Mouse (Mus musculus) adrenal gland, adult 8-10 months (tissue): ENCODE data around the gene Hist1h2bb. TPM values are rescaled to one million over a fixed set of nuclear protein-coding genes. Genes with fewer than 3 reads are reported as not detected.

Experiments
- DNase-seq: peaks from one replicate; pipeline ENCODE4 v3.0.0; 2022
- total RNA-seq, 4 experiments: library from RNA; stranded (reverse); gene quantifications; 2 replicates each; pipeline ENCODE4 v1.2.4; 2022

Gene Hist1h2bb
- total RNA-seq, 4 experiments from 2014 or later: 14.8 to 24.3 (median 20.0) TPM

DNA sequence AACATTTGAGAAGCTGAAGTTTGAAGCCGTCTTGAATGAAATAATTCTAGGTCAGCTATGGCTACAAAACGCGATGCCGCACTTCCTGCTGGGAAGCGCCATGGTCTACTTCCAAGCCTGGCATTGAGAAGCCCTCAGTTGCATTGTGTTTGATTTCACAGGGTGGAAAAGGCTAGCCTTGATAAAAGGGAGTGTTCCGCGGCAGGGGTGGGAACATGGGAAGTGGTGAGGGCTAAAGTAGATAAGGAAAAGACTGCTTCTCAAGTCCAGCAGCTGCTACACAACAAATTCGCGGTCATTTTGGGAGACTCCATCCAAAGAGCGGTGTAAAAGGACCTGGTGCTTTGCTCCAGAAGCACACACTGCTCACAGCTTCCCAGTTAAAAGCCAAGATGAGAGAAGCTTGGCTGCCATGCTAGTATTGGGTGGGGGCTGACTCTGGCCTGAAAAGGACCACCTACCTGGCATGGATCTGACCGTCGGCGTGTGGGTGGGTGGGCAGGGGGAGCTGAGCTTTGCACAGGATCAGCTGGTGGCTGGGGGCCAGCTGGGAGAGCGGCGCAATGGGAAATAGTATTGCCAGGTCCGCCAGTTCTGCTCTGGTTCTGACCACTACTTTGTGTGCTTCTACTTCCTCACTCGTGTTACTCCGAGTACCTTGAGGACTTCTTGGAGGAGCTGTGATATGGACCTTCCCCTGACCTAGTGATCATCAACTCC lies 17.9 kb upstream of the Hist1h2bb start:
- DNase-seq: no peak

DNA sequence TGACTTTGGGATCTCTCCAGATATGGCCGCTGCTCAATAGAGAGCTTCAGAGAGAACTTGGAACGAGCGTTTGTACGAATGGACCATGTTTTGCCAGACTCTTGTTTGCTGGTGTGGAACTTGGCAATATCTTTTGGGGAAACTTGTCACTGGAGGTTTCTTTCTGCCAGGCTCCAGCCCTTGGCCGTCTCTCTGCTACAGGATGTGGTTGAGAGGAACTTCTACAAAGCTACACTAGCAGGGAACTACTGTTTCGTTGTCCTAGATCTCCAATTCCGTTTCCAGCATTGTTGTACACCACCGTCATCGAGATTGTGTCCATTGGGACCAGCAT lies 17.4 kb upstream of the Hist1h2bb start:
- DNase-seq: no peak

DNA sequence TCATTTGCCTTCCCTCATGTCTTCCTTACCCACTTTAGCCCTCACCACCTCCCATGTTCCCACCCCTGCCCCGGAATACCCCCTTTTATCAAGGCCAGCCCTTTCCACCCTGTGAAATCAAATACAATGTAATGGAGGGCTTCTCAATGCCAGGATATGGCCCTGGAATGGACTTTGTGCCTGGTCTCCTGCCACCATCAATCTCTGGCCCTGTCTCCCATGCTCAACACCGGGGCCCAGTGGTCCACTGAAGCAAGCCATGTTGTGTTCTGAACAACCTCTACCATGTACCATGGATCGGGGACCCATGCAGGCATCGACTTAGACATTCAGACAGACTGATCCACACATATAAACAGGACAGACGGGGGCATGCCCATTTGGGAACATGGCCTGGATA lies 16.8 kb upstream of the Hist1h2bb start:
- no peak for DNase-seq

DNA sequence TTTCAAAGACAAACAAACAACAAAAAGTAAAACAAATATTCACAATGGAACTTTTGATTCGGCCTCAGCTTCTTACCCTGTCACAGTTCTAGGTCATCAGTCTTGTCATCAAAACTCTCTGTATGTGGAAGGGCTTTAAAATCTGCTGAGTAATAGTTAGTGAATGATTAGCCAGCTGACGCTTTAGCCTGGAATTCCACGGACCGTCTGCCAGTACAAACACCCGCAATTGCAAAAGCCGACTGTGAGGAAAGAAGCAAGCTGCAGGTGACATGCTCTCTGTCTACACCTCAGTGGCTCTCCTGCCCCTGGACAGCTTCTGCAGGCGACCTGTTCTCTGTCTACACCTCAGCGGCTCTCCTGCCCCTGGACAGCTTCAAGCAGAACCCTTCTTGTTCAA lies 16.1 kb upstream of the Hist1h2bb start:
- no peak for DNase-seq

DNA sequence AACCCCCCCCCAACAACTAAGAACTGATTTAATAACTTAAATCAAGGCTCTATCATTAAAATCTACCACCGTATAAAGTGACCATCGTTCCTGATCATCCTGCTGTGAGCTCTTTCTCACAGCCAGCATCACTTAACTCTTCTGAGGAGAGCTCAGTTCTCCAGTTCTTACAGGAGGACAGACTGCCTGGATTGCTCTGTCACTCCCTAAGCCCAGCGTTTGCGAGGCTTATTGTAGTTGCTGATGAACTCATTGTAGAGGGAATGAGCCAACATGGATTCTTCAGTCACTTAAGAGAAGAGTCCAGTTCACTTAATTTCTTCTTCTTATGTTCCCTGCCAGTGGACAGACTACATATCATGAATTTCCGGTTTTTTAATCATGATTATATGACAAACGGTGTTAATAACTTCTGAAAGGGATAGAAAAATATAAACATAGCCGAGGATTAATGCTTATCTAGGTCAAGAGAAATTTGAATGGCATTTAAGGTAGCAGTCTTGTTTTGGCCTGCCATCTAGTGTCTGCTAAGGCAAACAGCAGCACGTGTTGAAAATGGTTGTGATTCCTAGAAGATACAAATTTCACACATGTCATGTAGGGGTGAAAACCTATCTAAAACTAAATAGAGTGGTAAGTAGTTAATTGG lies 14.3 kb upstream of the Hist1h2bb start:
- DNase-seq: no peak

DNA sequence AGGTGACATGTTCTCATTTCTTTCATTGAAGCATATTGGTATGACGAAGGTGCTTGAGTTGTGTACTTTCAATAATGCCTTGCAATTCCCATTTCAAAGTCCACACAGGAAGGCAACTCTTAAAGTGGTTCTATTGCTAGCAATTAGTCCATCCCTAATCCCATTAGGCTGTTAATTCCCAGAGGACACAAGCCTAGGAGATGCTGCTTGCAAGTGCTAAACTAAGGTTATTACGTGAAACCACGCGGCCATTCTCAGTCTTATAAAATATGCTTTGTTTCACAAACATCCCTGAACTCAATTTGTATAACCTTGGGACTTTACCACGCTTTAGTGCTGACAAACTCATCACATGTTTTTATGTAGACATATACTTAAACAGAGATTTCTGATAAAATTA lies 9.4 kb upstream of the Hist1h2bb start:
- no peak for DNase-seq

DNA sequence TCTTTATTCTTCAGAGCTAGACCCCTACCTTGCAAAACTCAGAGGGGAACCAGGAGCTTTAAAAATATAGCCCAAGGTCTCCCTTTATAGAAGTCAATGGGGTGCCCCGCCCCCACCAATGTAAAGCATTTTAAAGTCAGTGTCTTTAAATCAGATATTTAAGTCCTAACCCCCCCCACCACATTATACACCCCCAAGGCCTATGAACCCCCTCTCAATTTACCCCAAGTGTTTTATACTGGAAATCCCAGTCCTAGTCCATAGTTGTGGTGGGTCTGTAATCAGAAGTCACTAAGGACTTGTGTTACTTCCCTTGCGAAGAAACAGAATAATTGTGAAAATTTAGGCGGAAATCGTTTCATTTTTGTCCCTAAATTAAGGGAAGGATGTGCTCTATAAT lies 8.5 kb upstream of the Hist1h2bb start:
- no peak for DNase-seq

DNA sequence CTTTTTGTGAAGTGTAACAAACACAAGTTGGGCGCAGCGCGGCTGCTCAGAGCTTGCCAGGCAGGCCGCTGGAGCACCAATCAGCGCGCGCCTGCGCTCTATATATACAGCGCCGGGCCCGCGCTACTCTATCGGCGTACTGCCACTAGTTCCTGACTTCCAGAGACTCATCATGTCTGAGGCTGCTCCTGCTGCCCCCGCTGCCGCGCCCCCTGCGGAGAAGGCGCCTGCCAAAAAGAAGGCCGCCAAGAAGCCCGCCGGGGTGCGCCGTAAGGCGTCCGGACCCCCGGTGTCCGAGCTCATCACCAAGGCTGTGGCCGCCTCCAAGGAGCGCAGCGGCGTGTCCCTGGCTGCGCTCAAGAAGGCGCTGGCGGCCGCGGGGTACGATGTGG lies 7.9 kb upstream of the Hist1h2bb start, which contains the start of gene Hist1h1c:
Hist1h1c (plus strand) TSS at position 132 of the 392 bp plus-strand sequence.
- DNase-seq: peak; percentile 89

DNA sequence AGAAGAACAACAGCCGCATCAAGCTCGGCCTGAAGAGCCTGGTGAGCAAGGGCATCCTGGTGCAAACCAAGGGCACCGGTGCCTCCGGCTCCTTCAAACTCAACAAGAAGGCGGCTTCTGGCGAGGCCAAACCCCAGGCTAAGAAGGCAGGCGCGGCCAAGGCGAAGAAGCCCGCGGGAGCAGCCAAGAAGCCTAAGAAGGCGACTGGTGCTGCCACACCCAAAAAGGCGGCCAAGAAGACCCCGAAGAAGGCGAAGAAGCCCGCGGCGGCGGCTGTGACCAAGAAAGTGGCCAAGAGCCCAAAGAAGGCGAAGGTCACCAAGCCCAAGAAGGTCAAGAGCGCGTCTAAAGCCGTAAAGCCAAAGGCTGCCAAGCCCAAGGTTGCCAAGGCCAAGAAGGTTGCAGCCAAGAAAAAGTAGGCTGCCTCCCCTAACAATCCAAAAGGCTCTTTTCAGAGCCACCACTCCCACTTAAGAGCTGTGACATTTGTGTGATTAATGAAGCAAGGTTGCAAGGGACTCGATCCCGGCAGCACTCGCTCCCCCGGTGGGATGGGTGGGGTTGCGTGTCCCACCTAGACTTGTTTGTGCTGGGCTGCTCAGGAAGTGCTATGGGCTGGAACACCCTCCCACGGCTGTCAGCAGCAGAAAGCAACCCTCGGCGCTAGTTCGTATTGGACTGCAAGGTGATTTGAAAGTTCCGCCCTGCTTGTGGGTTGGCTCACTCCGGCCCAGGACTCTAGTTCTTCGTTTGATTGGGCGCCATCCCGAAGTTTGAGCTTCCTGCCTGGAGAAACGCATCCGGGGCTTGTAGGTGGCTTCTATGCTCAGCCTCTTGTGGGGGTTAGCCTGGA lies 7.2 kb upstream of the Hist1h2bb start:
- DNase-seq: peak; percentile 96

DNA sequence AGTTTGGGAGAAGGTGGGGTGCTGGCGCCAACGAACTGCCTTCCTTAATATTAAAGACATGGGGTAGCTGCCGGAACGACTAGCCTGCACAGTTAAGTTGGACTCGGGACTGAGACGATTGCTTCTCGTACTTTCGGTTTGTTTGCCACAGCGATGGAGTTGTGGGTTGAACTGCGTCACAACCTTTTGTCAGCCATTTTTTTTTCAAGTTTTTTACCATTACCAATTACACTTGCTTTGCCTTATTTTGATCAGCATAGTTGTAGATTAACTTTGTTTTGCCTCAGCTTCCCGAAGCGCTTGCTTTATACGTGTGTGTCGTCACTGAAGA lies 6.6 kb upstream of the Hist1h2bb start:
- no peak for DNase-seq

DNA sequence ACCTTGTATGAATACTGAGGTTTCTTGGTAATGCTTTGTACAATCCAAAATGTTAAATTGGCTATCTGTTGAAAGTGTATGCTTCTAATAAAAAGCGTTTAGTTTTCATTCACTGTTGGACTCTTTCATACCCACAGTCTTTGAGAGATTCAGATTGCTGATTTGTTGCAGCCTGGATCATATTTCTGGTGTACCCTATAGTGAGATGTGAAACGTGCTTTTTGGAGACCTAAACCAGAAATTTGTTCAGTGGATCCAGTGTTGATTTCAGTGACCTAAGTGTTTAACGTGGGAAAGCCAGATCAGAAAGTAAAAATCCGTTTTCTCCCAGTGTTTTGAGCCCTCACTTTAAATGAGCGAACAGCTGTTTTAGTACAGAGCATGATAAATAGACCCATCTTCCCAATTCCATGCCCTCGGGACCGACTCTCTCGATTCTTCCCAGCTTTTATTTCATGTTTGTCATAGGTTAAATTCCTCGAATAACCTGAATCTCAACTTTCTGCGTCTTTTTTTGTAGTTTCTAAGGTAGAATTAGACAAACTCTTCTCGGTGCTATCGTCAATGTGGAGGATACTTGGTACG lies 6.2 kb upstream of the Hist1h2bb start:
- no peak for DNase-seq

DNA sequence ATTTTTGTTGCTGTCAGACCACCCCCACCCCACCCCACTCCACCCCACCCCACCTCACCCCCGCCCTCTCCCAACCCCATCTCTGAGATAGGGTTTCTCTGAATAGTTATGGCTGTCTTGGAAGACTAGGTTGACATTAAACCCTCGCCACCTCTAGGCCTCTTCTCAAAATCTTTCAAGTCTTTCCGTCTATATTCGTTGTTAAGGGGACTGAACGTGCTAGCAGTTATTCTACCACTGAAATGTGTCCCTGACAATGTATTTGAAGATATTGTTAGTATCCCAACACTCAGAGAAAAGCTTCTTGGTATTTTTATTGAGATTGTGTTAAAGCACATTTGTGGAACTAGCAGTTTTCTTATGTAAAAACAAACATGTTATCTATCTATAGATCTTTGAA lies 5.6 kb upstream of the Hist1h2bb start:
- no peak for DNase-seq

DNA sequence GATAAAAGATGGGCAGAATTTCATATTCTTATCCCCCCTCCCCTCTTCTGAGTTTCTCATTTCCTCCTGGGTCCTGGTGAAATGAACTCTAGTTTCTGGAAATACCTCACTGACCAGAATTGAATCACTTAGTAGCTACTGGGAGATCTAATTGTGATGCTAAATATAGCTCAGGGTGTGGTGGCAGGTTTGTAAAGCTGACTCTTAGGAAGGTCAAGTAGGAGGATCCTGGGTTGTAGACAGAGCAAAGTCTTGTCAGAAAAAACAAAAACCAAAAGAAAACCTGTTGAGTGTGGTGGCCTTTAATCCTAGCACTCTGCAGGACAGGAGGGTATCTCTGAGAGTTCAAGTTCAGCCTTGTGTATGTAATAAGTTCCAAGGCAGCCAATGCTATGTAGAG lies 4.5 kb upstream of the Hist1h2bb start:
- no peak for DNase-seq

DNA sequence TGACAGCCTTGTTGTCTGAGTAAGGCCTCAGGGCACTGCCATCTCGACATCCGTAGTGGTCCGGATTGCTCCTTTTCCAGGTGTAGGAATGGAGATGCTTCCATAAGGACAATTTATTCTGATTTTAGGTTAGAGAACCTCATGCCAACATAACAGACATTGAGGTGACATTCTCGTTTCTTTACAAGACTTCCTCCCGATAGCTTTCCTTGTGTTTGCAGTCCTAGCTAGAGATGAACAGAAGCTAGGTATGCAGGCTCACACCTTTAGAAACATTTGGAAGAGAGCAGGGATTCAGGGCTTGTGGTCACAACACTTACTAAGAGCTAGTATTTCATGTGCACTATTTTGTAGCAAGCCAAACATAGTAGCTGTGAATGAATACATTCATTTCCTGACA lies 3.3 kb upstream of the Hist1h2bb start:
- no peak for DNase-seq

DNA sequence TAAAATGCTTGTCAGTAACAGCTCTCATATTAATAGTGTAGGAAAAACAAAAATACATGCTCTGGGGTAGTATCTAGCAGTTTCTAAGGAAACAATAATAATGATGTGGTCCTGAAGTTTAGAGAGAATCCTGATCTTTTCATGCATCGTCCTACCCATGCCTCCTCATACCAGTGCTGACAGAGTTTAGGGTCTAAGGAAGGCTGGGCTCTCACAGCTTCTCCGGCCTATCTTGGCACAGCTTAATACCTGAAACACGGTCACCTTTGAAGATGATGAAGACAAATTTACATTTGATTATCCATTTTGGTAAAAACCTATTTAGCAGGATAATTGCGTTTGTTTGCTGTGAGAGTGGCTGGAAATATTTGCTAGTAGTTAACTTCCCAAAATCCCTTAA lies 2.6 kb upstream of the Hist1h2bb start:
- no peak for DNase-seq

DNA sequence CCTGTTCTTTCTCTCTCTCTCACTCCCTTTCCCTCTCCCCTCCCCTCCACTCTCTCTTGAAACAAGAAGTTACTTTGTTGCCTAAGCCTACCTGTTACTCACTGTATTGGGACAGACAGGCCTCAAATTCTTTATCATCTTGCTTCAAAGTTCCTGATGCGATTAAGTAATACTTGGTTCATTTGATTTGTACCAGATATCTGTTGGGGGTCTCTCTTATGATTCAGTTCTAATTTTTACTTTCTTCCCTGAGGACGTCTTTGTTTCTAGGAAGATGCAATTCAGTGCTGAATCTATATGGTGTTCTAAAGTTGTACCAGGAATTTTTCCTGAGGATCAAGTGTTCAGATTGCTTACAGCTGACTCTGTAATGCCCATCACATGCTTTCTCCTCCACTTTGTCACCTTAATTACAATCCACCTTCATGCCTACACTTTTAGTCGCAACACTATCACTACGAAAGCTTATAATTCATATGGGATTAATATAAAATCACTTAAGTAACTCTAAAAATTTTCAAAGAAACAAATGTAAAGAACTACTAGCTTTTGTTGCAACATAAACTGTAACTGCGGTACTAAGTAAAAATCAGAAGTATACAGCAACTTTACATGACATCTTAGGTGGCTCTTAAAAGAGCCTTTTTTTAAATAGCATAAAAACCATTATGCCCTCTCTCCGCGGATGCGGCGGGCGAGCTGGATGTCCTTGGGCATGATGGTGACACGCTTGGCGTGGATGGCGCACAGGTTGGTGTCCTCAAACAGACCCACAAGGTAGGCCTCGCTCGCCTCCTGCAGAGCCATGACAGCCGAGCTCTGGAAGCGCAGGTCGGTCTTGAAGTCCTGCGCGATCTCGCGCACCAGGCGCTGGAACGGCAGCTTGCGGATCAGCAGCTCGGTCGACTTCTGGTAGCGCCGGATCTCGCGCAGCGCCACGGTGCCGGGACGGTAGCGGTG lies 1.8 kb upstream of the Hist1h2bb start:
- DNase-seq: no peak

DNA sequence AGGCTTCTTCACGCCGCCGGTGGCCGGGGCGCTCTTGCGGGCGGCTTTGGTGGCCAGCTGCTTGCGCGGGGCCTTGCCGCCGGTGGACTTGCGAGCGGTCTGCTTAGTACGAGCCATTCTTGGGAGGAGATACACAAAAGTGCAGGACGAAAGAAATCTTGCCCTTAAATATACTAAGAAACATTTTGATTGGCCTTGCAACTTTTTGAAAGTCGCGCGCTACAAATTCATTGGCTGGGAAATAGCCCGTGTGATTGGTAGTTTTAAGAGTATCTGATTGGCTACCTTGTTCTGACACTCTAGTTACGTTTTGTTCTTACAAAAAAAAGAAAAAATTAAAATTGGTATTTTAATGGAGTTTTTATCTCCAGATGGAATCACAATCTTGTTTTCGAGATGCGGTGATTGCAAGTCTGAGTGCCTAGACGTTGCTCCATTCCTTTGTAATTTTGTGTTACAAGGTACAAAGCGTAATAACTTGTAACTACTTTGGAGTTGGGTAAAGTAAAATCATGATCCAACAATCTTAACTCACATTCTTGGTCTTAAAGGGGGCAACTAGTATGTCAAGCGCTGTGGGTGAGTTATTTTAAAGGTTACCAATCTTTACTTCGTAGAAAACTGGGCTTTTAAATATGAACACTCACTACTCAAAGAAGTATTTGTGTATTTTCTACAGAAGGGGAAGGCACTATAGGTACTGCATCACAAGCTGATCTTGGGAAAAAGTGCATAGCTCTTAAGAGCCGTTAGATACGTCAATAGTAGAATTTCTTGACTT lies 963 bp upstream of the Hist1h2bb start, which contains the start of gene Hist1h3c:
Hist1h3c (minus strand) TSS at position 222 of the 781 bp plus-strand sequence.
- peak; percentile 72 for DNase-seq

DNA sequence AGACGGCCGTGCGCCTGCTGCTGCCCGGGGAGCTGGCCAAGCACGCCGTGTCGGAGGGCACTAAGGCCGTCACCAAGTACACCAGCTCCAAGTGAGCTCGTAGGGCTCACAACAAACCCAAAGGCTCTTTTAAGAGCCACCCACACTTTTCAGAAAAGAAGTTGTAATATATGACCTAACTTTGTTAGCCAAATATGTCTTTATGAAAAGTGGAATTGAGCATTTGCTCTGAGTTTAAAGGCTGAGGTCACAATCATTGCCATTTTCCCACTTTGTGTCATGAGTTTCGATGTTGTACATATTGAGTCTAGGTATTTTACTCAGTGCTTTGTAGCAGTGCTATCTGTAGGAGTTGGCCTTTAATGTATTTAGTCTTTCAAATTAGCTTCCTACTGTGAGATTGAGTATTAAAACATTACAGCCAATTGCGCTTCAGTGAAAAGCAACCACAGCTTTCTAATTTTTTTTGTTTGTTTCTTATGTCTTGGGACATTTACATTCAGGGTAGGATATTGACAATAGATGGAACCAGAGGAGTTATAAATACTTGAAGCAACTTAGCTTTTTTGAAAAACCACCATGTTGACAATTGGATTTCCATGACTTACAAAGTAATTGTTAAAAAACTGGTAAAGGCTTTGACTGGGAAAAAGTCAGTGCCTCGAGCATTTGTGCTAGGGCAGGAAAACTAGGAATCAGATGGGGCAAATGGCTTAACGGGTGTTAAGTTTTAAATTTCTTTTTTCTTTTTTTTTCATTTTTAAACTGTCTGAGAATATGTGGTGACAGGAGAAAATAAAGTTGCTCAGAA lies 752 bp downstream of the Hist1h2bb start:
- DNase-seq: no peak

DNA sequence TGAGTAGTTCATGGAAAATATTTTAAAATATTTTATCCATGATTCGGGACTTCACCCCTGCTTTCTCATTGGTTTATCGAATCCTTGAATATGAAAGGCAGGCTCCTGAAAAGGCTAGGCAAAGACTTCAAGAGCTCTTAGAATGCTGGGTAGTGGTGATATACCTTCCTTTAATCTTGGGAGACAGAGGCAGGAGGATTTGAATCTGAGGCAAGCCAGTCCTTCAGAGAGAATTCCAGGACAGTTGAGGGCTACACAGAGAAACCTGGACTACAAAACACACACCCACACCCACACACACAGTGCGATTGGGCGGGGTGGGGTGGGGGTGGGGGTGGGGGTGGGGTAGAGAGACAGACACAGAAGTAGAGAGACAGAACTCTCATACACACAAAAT lies 1.4 kb downstream of the Hist1h2bb start:
- DNase-seq: no peak

DNA sequence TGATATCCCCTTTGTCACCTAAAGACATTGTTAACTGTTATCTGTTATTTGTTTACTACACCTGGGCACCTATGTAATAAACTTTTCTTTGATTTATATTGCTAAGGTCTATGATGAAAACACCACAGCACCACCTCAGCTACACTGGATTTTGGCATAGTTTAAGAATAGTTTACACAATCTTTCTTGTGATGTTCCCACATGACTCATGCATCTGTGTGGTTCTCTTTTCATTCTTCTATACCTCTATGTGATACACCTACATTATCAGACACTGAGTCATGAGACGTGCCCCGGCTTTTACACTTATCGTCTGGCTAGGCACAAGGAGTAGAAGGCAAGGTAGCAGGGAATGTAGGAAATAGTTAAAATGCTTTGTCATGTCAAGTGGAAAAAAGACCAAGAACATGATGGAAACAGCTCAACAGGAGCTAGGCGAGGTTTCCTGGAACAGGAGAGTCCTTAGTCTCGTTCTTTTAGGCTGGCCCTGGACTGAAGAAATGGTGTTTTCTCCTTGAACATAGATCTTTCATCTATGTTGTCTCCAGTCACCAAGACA lies 3.1 kb downstream of the Hist1h2bb start:
- no peak for DNase-seq
